Mouse (Mus musculus) cerebellum, adult 18-20 months (tissue): ENCODE data around the gene Supv3l1.

ENCODE experiments used
- DNase-seq, 2 experiments: peaks; one replicate each; pipeline ENCODE4 v3.0.0; 2021

Gene Supv3l1

DNA sequence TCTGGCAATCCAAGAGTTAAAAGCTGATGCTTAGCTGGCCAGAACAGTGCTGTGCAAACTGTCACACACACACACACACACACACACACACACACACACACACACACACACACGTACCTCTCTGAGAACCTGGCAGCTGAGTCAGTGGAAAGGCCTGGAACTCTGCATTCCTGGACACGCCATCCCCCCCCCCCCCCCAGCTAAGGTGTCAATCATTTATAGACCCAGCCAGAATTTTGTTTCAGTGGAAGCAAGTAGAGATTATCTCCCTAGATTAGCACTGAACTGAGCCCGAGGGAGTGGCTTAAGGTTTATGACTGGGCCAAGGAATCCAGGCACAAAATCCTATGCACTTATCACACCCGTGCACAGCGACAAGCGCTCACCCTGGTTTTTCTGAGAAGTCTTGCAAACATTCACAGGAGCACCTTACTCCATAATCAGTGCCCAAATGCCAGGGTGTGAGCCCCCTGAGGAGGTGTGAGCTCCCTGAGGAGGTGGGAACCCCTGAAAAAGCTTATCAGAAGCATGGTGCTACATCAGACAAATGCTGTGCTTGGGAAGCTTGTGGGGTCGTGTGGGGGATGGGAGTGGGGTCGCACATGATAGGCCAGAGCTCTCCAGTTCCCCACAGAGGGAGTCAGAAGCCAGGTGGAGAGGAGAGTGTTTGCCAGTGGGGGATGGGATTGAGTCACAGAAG lies 36.5 kb downstream of the Supv3l1 start:
- DNase-seq = no peak

DNA sequence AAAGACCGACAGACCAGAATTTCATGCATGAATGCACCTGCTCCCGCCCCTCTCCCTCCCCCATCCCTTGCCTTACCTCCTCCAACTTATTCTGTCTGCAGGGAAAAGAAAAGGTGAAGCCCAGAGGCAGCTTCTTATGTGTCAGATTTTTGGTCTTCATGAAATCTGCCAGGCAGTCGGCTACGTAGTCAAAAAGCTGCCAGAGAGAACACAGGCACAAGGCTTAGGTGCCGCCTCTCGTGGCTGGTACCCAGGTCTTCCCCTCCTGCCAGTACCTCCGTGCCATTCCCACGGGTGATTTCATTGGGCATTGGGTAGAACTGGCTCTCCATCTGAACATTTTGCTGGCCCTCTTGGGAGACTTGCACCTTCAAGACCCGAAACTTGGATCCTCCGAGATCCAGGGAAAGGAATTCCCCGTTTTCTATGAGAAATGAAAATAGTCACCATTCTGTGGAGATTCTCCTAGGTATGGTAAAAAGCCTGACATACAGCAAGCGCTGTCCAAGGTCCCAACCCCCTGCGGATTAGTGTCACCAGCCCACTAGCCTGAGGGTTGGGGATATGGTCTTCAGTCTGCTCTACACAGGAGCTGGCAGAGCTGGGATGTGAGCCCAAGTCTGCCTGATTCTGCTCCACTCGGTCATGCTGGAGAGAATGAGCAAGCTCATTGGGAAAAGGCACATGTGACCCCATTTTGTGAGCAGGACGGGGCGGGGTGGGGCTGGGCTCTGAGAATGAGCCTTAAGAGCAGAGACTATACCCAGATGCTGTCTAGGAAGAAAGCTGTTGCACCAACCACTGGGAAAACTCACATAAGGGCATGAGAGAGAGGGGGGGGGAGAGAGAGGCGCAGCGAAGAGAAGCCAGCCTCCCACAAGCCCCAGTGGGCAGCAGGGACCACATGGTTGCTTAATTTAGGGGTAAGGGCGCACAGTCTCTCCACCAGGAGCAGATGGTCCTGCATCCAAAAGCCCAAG lies 37.8 kb downstream of the Supv3l1 start:
- peak; percentile 17 to 26 for DNase-seq

DNA sequence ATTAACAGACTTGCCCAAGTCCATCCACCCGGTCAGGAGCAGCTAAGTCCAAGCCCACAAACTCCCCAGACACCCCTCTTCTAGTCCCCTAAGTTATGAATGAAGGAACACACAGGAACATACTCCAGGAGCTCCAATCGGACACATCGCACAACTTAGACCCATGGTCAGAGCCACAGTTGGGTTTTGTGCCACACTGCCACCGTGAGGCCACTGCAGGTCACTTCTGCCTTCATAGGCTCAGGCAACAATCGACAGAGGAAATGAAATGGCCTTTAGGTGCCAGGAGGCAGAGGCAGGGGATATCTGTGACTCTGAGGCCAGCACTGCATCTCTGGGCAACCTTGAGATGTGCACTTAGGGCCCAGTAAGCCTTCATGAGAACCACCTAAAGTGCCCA lies 38.6 kb downstream of the Supv3l1 start:
- peak; percentile 81 to 83 for DNase-seq

DNA sequence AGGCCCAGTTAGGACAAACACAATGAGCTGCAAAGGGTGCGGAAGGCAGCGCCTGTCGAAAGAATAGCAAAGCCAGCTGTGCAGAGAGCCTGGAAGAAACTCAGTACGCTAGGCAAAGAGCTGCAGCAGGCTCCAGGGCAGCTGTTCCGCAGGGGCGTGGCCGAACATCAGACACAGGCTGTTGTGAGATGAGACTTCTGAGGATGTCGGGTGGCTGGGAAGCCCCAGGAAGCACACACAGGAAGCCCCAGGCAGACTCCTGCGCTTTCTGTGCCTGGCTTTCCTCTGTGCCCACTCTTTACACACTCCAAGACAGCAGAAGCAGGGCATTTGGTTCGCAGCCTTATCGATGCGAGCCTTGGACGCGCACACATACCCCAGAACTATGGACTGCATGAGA lies 44.6 kb downstream of the Supv3l1 start:
- no peak for DNase-seq

DNA sequence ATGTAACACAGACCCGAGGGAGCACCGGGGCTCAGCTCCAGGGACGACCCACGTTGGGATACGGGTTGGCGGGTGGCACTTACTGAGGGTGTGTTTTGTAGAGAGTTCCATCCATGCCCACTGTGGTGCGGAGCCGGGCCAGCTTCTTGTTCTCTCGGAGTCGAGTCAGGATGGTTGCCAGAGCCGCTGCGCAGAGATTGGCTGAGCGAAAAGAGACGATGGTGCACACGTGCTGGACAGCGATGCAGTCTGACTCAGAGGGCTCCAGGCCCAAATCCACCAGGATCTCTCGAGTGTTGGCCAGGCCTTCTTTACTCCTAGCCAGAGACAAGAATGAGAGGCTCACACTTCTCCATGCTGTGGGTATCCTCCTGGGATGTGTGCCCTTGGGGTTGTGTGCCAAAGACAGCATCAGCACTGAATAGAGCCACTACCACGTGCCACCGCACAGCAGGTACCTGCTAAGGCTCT lies 47.9 kb downstream of the Supv3l1 start:
- peak; percentile 22 to 25 for DNase-seq

DNA sequence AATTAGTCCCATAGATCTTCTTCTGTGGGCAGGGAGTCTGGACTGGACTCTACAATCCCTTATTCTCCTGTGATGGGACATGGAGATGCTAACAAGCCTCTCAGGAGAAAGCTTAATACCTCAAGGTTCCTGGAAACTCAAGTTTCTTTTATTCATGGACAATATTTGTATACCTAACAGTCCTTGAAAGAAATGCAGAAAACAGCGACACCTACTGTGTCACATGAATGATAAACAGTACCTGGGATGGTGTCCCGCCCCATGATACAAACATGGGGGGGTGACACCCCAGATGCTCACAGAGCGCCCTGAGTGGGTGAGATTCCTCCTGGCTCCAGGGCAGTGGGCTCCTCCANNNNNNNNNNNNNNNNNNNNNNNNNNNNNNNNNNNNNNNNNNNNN lies 66.5 kb downstream of the Supv3l1 start:
- DNase-seq = no peak

DNA sequence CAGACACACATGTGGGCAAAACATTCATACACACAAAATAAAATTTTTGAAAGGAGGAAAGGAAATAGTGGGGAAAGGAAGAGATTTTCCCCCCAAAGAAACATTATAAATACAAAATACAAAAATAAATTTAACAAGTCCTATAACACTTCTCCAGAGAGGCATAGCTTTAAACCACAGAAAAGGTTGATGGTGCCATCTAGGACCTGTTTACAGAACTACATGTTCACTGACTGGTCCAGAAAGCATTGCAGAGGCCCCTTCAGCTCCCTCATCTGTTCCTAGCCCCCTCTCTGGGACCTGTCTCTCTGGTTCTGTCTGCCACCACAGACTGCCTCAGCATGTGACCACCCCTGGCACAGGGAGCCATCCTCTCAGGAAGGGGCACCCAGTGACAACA lies 68.6 kb downstream of the Supv3l1 start:
- peak; percentile 9 to 24 for DNase-seq

DNA sequence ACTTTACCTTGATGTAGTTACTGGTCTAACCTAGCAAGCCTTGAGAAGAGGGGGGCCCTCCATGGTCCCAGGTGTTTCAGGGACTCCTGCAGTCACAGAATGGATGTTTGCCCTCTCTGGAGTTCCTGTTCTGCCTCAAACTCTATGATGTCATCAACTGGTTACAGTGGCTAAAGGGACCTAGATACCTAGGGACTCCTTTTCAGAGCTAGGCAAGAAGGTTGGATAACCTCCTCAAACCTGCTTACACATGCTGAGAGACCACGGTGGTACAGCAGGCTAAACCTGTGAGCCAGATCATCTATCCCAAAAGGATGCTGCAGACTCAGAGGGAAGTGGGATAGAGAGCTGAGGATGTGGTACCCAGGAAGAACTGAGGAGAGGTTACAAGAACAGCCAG lies 69.7 kb downstream of the Supv3l1 start, which contains the start of gene Hk1:
Gene Hk1 (minus strand): TSS at position 101 of the 400 bp plus-strand sequence.
- no peak for DNase-seq
